Mouse (Mus musculus): ENCODE measurements around the gene Ptges3l.
"Not testable (repeated sequence)": the region's sequence is repeated elsewhere in the genome, so short reads cannot be mapped to it uniquely, and the experiment has no call there.

The Ptges3l gene

DNA sequence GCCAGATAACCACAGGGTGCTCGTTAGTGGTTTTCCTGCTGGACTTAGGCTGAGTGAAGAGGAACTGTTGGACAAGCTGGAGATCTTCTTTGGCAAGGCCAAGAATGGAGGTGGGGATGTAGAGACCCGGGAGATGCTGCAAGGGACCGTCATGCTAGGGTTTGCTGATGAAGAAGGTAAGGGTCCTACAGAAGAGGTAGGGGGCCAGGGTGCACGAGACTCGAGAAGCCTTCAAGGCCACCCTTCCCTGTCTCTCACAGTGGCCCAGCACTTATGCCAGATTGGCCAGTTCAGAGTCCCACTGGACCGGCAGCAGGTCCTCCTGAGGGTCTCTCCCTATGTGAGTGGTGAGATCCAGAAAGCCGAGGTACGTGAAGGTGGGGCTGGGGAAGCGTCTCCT, 32.5 kb upstream of the Ptges3l start:
- no peak for DNase-seq (ENCODE audit: low spot score)

- DNase-seq (ENCODE audit: low spot score), result peak; percentile 54
Observed at GRCm38 (mm10) chr11:101455627-101456026, 30.5 kb upstream of the Ptges3l start.

- DNase-seq (ENCODE audit: low spot score), result no peak
Observed at GRCm38 (mm10) chr11:101454702-101455101, 29.6 kb upstream of the Ptges3l start.

DNA sequence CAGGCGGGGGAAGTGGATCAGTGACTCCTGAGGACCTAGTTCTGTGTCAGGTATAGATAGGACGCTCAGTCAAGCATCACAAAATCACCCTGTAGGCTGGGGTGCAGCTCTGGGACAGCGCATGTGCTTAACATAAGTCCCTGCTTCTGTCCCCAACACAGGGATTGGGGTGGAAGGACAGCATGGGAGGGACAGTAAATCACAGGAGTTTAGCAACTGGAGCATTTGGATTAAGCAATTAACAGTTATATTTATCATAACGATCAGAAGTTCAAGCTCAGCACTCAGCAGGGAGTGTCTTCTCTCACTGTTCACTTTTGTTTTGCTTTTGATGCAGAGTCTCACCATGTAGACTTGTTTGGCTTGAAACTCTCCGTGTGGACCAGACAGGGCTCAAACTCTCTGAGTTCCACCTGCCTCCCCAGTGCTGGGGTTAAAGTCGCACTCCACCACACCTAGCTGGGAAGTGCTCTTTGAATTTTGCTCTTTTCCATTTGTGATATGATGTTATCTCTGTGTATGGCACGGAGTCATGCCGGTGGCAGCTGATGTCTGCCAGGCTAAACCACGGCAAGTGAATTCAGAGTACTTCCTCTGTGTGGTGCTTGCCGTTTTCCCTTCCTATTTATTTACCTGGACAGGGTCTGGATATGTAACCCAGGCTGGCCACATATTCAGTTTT, 27.1 kb upstream of the Ptges3l start:
- no peak for DNase-seq (ENCODE audit: low spot score)

DNA sequence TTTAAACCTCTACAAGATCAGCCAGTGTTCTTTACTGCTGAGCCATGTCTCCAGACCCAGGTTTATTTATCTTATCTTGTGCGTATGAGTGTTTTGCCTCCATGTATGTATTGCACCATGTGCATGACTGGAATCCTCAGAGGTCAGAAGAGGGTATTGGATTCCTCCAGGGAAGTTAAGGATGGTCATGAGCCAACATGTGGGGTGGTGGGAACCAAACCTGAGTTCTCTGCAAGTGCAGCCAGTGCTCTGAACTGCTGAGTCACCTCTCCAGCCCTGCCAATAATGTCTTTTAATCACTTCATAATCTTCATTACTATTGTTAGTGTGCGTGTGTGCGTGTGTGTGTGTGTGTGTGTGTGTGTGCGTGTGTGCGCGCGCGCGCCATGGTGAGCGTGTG, 26.4 kb upstream of the Ptges3l start:
- no peak for DNase-seq (ENCODE audit: low spot score)

- DNase-seq (ENCODE audit: low spot score), result no peak
Observed at GRCm38 (mm10) chr11:101450394-101450793, 25.3 kb upstream of the Ptges3l start.

- DNase-seq (ENCODE audit: low spot score), result not testable (repeated sequence)
Observed at GRCm38 (mm10) chr11:101449596-101449995, 24.5 kb upstream of the Ptges3l start.

GRCm38 (mm10) chr11:101448899-101449298, 23.8 kb upstream of the Ptges3l start:
- DNase-seq (ENCODE audit: low spot score), result no peak

DNA sequence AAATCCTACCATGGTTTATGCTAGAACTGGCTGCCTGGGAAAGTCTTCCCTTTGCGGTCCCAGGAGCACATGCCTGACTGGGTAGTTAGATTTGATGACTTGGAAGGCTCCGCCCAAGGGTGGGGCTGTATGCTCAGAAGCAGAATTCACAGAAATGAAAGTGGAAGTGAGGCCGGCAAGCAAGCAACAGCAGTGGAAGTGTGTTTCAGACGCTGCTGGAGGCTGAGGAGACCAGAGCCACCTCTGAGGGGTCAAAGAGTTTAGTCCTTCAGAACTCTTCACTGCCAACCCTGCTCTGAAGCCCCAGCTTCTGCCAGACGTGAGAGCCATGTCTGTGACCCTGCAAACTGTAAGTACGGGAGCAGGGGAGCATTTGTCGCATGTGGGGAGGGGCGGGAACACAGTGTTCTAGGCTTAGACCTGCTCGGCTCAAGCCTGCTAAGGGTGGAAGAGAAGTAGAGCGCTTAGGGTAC, 23.2 kb upstream of the Ptges3l start, which contains the start of gene Ifi35:
Gene Ifi35 (plus strand): TSS at position 134 of the 473 bp plus-strand sequence.
- peak; percentile 83 for DNase-seq (ENCODE audit: low spot score)

GRCm38 (mm10) chr11:101447786-101448185, 22.7 kb upstream of the Ptges3l start:
- no peak for DNase-seq (ENCODE audit: low spot score)

GRCm38 (mm10) chr11:101446860-101447259, 21.7 kb upstream of the Ptges3l start:
- DNase-seq (ENCODE audit: low spot score), result not testable (repeated sequence)

GRCm38 (mm10) chr11:101446319-101446718, 21.2 kb upstream of the Ptges3l start:
- no peak for DNase-seq (ENCODE audit: low spot score)

GRCm38 (mm10) chr11:101442760-101443159, 17.6 kb upstream of the Ptges3l start:
- no peak for DNase-seq (ENCODE audit: low spot score)

GRCm38 (mm10) chr11:101442127-101442693, 17.1 kb upstream of the Ptges3l start, which contains the start of gene Rpl27:
Gene Rpl27 (plus strand): TSS chr11:101442298.
- DNase-seq (ENCODE audit: low spot score), result peak; percentile 100

DNA sequence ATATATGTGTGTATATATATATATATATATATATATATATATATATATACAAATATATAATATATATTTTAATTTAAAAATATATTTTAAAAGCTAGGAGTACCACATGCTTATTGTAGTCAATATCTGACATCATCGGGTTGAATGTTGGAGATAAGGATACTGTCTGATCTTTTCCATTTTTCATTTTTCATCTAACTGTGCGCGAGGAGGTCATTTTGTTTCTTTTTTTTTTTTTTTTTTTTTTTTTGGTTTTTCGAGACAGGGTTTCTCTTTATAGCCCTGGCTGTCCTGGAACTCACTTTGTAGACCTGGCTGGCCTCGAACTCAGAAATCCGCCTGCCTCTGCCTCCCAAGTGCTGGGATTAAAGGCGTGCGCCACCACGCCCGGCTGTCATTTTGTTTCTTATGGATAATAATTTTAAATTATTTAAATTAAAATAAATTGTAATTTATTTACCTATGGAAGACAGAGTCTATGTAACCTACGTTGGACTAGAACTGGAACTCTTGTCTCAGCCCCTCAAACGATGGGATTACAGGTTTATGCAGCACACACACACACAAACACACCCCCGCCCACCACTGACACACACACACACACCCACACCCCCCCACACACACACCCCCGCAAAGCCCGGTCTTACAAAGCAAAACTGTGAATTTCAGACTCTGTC, 16.5 kb upstream of the Ptges3l start:
- not testable (repeated sequence) for DNase-seq (ENCODE audit: low spot score)

GRCm38 (mm10) chr11:101438006-101438405, 12.9 kb upstream of the Ptges3l start:
- not testable (repeated sequence) for DNase-seq (ENCODE audit: low spot score)

- DNase-seq (ENCODE audit: low spot score), result no peak
Observed at GRCm38 (mm10) chr11:101436916-101437315, 11.8 kb upstream of the Ptges3l start.

GRCm38 (mm10) chr11:101435831-101436230, 10.7 kb upstream of the Ptges3l start:
- no peak for DNase-seq (ENCODE audit: low spot score)

DNA sequence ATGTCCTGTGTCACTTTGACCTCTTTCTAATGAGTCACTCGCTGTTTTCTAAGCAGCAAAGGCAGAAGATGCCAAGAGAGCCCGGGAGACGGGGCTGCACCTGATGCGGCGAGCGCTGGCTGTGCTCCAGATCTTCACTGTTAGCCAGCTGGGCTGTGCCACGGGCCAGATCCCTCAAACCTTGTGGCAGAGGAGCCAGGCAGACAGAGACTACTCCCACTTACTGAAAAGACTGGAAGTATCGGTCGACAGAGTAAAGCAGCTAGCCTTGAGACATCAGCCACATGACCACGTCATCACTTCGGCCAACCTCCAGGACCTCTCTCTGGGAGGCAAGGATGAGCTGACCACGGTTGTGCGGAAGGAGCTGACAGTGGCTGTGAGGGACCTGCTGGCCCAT, 8.3 kb upstream of the Ptges3l start:
- no peak for DNase-seq (ENCODE audit: low spot score)

DNA sequence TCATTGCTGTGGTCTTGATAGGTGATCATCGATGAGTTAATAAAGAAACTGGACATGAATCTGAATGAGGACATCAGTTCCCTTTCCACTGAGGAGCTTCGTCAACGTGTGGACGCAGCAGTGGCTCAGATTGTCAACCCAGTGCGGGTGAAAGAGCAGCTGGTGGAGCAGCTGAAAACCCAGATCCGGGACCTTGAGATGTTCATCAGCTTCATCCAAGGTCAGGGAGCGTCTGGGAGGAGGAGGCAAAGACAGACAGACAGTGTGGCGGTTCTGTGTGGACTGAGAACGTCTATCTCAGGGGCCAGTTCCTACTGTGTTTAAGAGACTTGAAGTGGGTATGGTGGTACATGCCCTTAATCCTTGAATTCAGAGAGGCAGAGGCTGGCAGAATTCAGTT, 6.2 kb upstream of the Ptges3l start:
- DNase-seq (ENCODE audit: low spot score), result no peak

DNA sequence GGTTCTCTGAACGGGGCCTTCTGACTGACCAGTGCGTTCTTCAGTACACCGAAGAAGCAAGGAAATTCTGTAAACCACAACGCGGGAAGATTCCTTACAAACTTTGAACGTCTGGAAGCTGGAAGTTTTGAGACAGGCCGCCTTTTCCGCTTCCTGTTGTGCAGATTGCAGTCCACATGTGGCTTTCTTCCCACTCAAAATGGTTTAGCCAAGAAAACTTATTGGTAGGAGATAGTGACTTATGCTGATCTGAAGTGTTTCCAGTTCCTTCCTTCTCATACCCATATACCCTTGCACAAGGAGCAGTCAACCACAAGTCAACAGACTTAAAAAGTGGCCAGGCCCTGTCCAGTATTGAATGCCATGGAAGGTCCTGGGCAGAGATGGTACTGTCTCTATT, 1.0 kb upstream of the Ptges3l start:
- no peak for DNase-seq (ENCODE audit: low spot score)

GRCm38 (mm10) chr11:101424105-101424851, 855 bp downstream of the Ptges3l start, which contains the start of gene Gm27029:
Gene Gm27029 (minus strand): TSS chr11:101424796.
- no peak for DNase-seq (ENCODE audit: low spot score)

Measured in yolk sac, embryonic 10.5 days (tissue).